Mouse (Mus musculus) CH12F3 (cell line): ENCODE results near the gene Aldh4a1.

ENCODE experiments used
- in situ Hi-C: fragments of 300-500 bp; cut with MboI; formaldehyde crosslinking; loops from 2 replicates; pipeline ENCODE4 v1.14.3; 2020; ENCODE audit warnings: low sequenced_read_pairs

Gene Aldh4a1

GRCm38 (mm10) chr4:139589351-139590027, 33.2 kb upstream of the Aldh4a1 start:
- in situ Hi-C loops: no loop called here

- in situ Hi-C loops: no loop called here
Observed at GRCm38 (mm10) chr4:139590446-139590845, 32.2 kb upstream of the Aldh4a1 start.

- in situ Hi-C loops: no loop called here
Observed at GRCm38 (mm10) chr4:139592895-139593294, 29.8 kb upstream of the Aldh4a1 start.

GRCm38 (mm10) chr4:139593383-139593782, 29.3 kb upstream of the Aldh4a1 start:
- in situ Hi-C loops: no loop called here

GRCm38 (mm10) chr4:139594062-139594461, 28.6 kb upstream of the Aldh4a1 start:
- in situ Hi-C loops: no loop called here

- in situ Hi-C loops: no loop called here
Observed at GRCm38 (mm10) chr4:139596715-139597114, 26.0 kb upstream of the Aldh4a1 start.

GRCm38 (mm10) chr4:139597286-139598284, 25.1 kb upstream of the Aldh4a1 start:
- in situ Hi-C loops: no loop called here

GRCm38 (mm10) chr4:139598356-139598755, 24.3 kb upstream of the Aldh4a1 start:
- in situ Hi-C loops: no loop called here

- in situ Hi-C loops: no loop called here
Observed at GRCm38 (mm10) chr4:139598950-139599518, 23.6 kb upstream of the Aldh4a1 start.

- in situ Hi-C loops: no loop called here
Observed at GRCm38 (mm10) chr4:139601519-139602356, 20.9 kb upstream of the Aldh4a1 start.

- in situ Hi-C loops: no loop called here
Observed at GRCm38 (mm10) chr4:139602357-139603244, 20.1 kb upstream of the Aldh4a1 start, which contains the start of gene Gm21969. Gene Gm21969, plus strand, starts transcription at chr4:139603186.

GRCm38 (mm10) chr4:139605216-139605615, 17.4 kb upstream of the Aldh4a1 start:
- in situ Hi-C loops: no loop called here

GRCm38 (mm10) chr4:139606732-139607131, 15.9 kb upstream of the Aldh4a1 start:
- in situ Hi-C loops: no loop called here

- in situ Hi-C loops: no loop called here
Observed at GRCm38 (mm10) chr4:139608975-139609374, 13.7 kb upstream of the Aldh4a1 start.

GRCm38 (mm10) chr4:139610954-139611353, 11.7 kb upstream of the Aldh4a1 start:
- in situ Hi-C loops: no loop called here

GRCm38 (mm10) chr4:139611542-139611953, 11.1 kb upstream of the Aldh4a1 start:
- in situ Hi-C loops: no loop called here

GRCm38 (mm10) chr4:139614524-139615260, 8.0 kb upstream of the Aldh4a1 start:
- in situ Hi-C loops: no loop called here

- in situ Hi-C loops: no loop called here
Observed at GRCm38 (mm10) chr4:139616276-139617000, 6.2 kb upstream of the Aldh4a1 start.
